9 mouse cellular contexts compared by ENCODE assay signal in the genomic region with DNA sequence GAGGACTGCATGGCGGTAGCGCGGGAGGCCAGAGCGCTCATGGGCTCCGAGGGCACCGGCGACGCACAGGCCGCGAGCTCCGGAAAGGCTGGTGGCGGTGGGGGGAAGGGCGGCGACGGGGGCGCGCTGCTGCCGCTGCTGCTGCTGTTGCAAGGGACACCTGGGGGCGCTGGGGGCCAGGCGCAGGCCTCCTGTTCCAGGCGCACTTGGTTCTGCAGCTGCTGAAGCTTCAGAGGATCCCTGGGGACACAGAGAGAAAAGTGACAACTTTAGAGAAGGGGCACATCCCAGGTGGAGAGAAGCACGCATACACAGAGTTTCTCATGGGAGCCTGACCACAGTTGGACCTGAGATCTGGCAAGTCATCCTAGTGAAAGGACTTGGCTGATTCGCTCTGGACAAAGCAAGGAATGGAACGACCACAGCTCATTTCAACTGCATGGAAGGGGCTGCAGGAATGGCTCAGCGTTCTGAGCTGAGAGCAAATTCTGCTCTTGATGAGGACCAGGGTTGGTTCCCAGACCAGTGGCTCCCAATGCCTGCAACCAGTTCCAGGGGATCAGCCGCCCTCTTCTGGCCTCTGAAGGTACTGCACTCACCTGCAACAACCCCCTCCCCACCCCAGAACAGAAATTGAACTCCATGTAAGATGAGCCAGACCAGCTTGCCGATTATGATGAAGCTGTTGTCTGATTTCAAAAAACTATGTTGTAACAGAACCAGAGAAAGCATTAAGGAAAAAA.
DNase-seq lines count a peak whose midpoint lies in the region; ATAC-seq and TF ChIP-seq lines count a peak whose summit lies in the region.
"Had no signal": no experiment of that assay in that cellular context is flagged by ENCODE, and none has a peak within 500 bp of the region (broad histone marks: within the 10 kb centered on the region; RNA-seq: fewer than 3 reads in every experiment).

No protein-coding gene starts in this region.

- no peak for TF ChIP-seq EP300 in lung, postnatal 0 days (IDR thresholded peaks at IDR 0.05)

- 0 out of 2 replicates have a peak, but pooled peaks cover 7% of the 10 kb centered on the region for H3K36me3 ChIP-seq in lung, postnatal 0 days (ENCODE audit: insufficient read depth, low read length)
- peaks cover 49% of the 10 kb centered on the region for H3K36me3 ChIP-seq in embryonic facial prominence, embryonic 10.5 days (replicated peaks)
- peaks cover 15% of the 10 kb centered on the region for H3K36me3 ChIP-seq in liver, embryonic 11.5 days (ENCODE audit: control insufficient read depth, insufficient read depth, low read length)

- H3K4me2 ChIP-seq in lung, postnatal 0 days (replicated peaks; ENCODE audit: low read depth, low read length), result no peak overlapping the region
- H3K4me2 ChIP-seq in liver, embryonic 11.5 days, result peak overlapping the region; percentile 39

- H3K27me3 ChIP-seq in lung, postnatal 0 days (replicated peaks; ENCODE audit: insufficient read depth, low read length), result no peaks in the 10 kb centered on the region
- no peaks in the 10 kb centered on the region for H3K27me3 ChIP-seq in embryonic facial prominence, embryonic 10.5 days (replicated peaks; ENCODE audit: low read depth, poor library complexity, severe bottlenecking)
- H3K27me3 ChIP-seq in liver, embryonic 11.5 days (replicated peaks; ENCODE audit: control insufficient read depth, insufficient read depth, low read length), result 0 out of 2 replicates have a peak, but pooled peaks cover 2% of the 10 kb centered on the region

- peak; percentile 58 for TF ChIP-seq CTCF in lung, postnatal 0 days (IDR thresholded peaks at IDR 0.05)

- no peaks in the 10 kb centered on the region; the same call in 1 of the 2 replicates for H3K4me1 ChIP-seq in lung, postnatal 0 days (ENCODE audit: insufficient read depth, low read depth, low read length)
- peaks cover 19% of the 10 kb centered on the region for H3K4me1 ChIP-seq in embryonic facial prominence, embryonic 10.5 days
- no peaks in the 10 kb centered on the region for H3K4me1 ChIP-seq in liver, embryonic 11.5 days (replicated peaks; ENCODE audit: control insufficient read depth, insufficient read depth, low read length)
- H3K4me1 ChIP-seq: megakaryocyte, embryonic 14.5 days had no signal

- no peak overlapping the region for H3K27ac ChIP-seq in lung, postnatal 0 days (ENCODE audit: low read length)
- peak overlapping the region; percentile 31; the same call in 1 of the 2 replicates for H3K27ac ChIP-seq in embryonic facial prominence, embryonic 10.5 days (replicated peaks)
- no peak overlapping the region for H3K27ac ChIP-seq in liver, embryonic 11.5 days (ENCODE audit: low read depth, low read length)

- WGBS in lung, postnatal 0 days, result 63% methylated on average over 27 of the region's 27 CpGs
- 28% methylated on average over 27 of the region's 27 CpGs for WGBS in embryonic facial prominence, embryonic 10.5 days
- 40% methylated on average over 27 of the region's 27 CpGs for WGBS in liver, embryonic 11.5 days

- DNase-seq in lung, postnatal 0 days (ENCODE audit: low spot score), result no peak
- DNase-seq in lung, postnatal 25 days (ENCODE audit: low spot score), result no peak
- DNase-seq in embryonic facial prominence, embryonic 10.5 days (ENCODE audit: low spot score), result peak; percentile 68
- DNase-seq in liver, embryonic 11.5 days (ENCODE audit: low spot score), result no peak
- DNase-seq in thymus, postnatal 25 days, result peak; percentile 24
- no peak for DNase-seq in gastrocnemius, postnatal 25 days
- DNase-seq in adrenal gland, adult 18-20 months (ENCODE audit: low spot score in 2 of 2), result no peak
- DNase-seq: heart, postnatal 14 days had no signal

- no peak overlapping the region for H3K9ac ChIP-seq in lung, postnatal 0 days (replicated peaks; ENCODE audit: low read depth)
- no peak overlapping the region for H3K9ac ChIP-seq in liver, embryonic 11.5 days (ENCODE audit: low read depth, low read length)

- ATAC-seq in lung, postnatal 0 days, result no peak
- ATAC-seq in liver, embryonic 11.5 days (replicated peaks; ENCODE audit: low FRiP score), result no peak

- no peak overlapping the region for H3K4me3 ChIP-seq in lung, postnatal 0 days (ENCODE audit: low read depth, low read length)
- H3K4me3 ChIP-seq in embryonic facial prominence, embryonic 10.5 days, result peak overlapping the region; percentile 46
- H3K4me3 ChIP-seq in liver, embryonic 11.5 days (ENCODE audit: low read depth, low read length), result no peak overlapping the region

- H3K9me3 ChIP-seq in lung, postnatal 0 days (ENCODE audit: low read length), result no peaks in the 10 kb centered on the region
- peaks cover 19% of the 10 kb centered on the region for H3K9me3 ChIP-seq in embryonic facial prominence, embryonic 10.5 days
- peaks cover 8% of the 10 kb centered on the region; the same call in 1 of the 2 replicates for H3K9me3 ChIP-seq in liver, embryonic 11.5 days (ENCODE audit: control insufficient read depth, low read length)

Comparison
In these comparisons a context has a peak if more than half of its experiments do, and no peak if none do; other contexts are left out.
1. DNase-seq: peak in embryonic facial prominence, embryonic 10.5 days (single experiment) and thymus, postnatal 25 days (single experiment); none in lung, postnatal 0 days (single experiment), lung, postnatal 25 days (single experiment), liver, embryonic 11.5 days (single experiment), gastrocnemius, postnatal 25 days (single experiment) and adrenal gland, adult 18-20 months (0 of 2).